Mouse (Mus musculus): ENCODE measurements at regions not wholly inside any gene's neighbourhood (a gene's known extent, or its start where the extent isn't known, plus 50 kb on each side); places are given as distances from the start of the nearest gene placed in this dataset.

GRCm38 (mm10) chr1:186407656-186408055 is 290.5 kb upstream of the Lyplal1 start:
- TF ChIP-seq CTCF (IDR thresholded peaks at IDR 0.05; ENCODE audit: extremely low read depth, insufficient read depth, low read length): no peak
- TF ChIP-seq POLR2A (IDR thresholded peaks at IDR 0.05; ENCODE audit: extremely low read depth, insufficient read depth, low read length): no peak

All from cortical plate, adult 2 months (tissue).